Mouse (Mus musculus): Measurements from ENCODE around the gene Hspa1a. TPM values are rescaled to one million over a fixed set of nuclear protein-coding genes. Genes with fewer than 3 reads are reported as not detected.

The Hspa1a gene
- polyA plus RNA-seq, 1 experiment from 2014 or later: 1.9 TPM

GRCm38 (mm10) chr17:34943128-34943815, 28.7 kb downstream of the Hspa1a start:
- ATAC-seq (ENCODE audit: insufficient number of reproducible peaks, insufficient read depth, low FRiP score, low TSS enrichment, low read depth): no peak
- Histone ChIP-seq H3K4me2 (no peak overlapping the region), H3K4me3 (replicated peaks) (no peak overlapping the region), H3K27me3 (no peaks in the 10 kb centered on the region), H3K27ac (no peak overlapping the region), H3K9ac (replicated peaks) (no peak overlapping the region), H3K36me3 (no peaks in the 10 kb centered on the region), H3K4me1 (replicated peaks) (peaks cover 7% of the 10 kb centered on the region), H3K9me3 (no peaks in the 10 kb centered on the region)
- 84% methylated on average over 4 of the region's 4 CpGs for WGBS

- Histone ChIP-seq H3K36me3 (no peaks in the 10 kb centered on the region), H3K27me3 (no peaks in the 10 kb centered on the region), H3K27ac (peak overlapping the region; percentile 62; the same call in 1 of the 2 replicates), H3K9ac (replicated peaks) (peak overlapping the region; percentile 49), H3K4me2 (peak overlapping the region; percentile 70), H3K9me3 (no peaks in the 10 kb centered on the region), H3K4me3 (replicated peaks) (peak overlapping the region; percentile 37), H3K4me1 (replicated peaks) (peaks cover 7% of the 10 kb centered on the region)
- WGBS: 5% methylated on average over 15 of the region's 15 CpGs
- 0 out of 2 replicates have a peak, but pooled peaks have one; percentile 58 for ATAC-seq (ENCODE audit: insufficient number of reproducible peaks, insufficient read depth, low FRiP score, low TSS enrichment, low read depth)
Observed at GRCm38 (mm10) chr17:34941344-34942041, 30.5 kb downstream of the Hspa1a start.

DNA sequence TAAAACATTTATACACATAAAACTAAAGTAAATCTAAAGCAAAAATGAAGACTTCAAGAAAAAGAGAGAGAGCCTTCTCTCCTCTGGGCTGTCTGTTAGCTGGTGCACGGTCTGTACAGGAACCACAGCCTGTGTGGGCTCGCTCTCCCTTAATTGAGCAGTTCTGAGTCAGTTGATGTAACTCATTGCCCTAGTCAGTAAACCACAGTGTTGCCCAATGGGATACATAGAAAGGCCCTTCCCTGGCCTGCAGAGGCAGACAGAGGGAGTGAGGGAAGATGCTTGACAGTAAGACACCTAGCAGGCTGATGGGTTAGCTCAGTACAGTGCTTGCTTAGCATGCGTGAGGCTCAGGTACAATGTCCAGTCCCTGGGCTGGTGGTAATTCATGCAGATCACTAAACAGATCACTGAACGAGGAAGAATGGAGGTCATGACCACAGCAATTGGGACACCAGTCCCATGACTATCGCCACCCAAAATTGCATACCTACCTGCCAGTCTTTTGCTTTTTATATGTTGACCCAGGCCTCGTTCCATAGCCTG, 33.9 kb downstream of the Hspa1a start:
- Histone ChIP-seq H3K4me1 (replicated peaks) (peaks cover 7% of the 10 kb centered on the region), H3K27me3 (no peaks in the 10 kb centered on the region), H3K4me2 (no peak overlapping the region), H3K9ac (replicated peaks) (no peak overlapping the region), H3K9me3 (no peaks in the 10 kb centered on the region), H3K36me3 (peaks cover 23% of the 10 kb centered on the region), H3K4me3 (replicated peaks) (no peak overlapping the region), H3K27ac (no peak overlapping the region)
- ATAC-seq (ENCODE audit: insufficient number of reproducible peaks, insufficient read depth, low FRiP score, low TSS enrichment, low read depth): no peak
- 81% methylated on average over 6 of the region's 6 CpGs for WGBS

DNA sequence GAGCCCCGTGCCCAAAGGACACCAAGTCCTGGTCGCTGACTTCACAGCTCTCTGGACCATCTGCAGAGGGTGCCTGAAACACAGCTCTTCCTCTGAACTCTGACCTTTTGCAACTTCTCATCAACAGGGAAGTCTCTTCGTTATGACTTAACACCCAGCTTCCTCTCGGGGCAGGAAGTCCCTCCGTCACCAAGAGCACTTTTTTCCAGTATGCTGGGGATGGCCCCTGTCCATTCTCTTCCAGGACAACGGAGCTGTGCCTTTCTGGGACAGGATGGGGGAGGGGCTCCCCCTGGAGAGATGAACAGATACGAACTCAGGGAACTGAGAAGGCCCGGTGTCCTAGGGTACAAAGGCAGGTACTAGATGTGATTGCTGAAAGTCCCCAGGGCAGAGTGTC, 37.1 kb downstream of the Hspa1a start:
- no peak overlapping the region for H3K4me2 ChIP-seq
- H3K9me3 ChIP-seq: no peaks in the 10 kb centered on the region
- peaks cover 8% of the 10 kb centered on the region for H3K4me1 ChIP-seq (replicated peaks)
- H3K4me3 ChIP-seq (replicated peaks): no peak overlapping the region
- H3K27me3 ChIP-seq: no peaks in the 10 kb centered on the region
- H3K9ac ChIP-seq (replicated peaks): peak overlapping the region; percentile 31; the same call in 1 of the 2 replicates
- 49% methylated on average over 8 of the region's 8 CpGs for WGBS
- H3K36me3 ChIP-seq: peaks cover 23% of the 10 kb centered on the region
- no peak overlapping the region for H3K27ac ChIP-seq
- no peak for ATAC-seq (ENCODE audit: insufficient number of reproducible peaks, insufficient read depth, low FRiP score, low TSS enrichment, low read depth)

GRCm38 (mm10) chr17:34934031-34934430, 37.9 kb downstream of the Hspa1a start:
- WGBS: 68% methylated on average over 24 of the region's 24 CpGs
- Histone ChIP-seq H3K9me3 (no peaks in the 10 kb centered on the region), H3K27ac (no peak overlapping the region), H3K27me3 (no peaks in the 10 kb centered on the region), H3K9ac (replicated peaks) (0 out of 2 replicates have a peak overlapping the region, but pooled peaks have one; percentile 23), H3K4me1 (replicated peaks) (peaks cover 8% of the 10 kb centered on the region), H3K36me3 (peaks cover 23% of the 10 kb centered on the region), H3K4me2 (no peak overlapping the region), H3K4me3 (replicated peaks) (no peak overlapping the region)
- no peak for ATAC-seq (ENCODE audit: insufficient number of reproducible peaks, insufficient read depth, low FRiP score, low TSS enrichment, low read depth)

DNA sequence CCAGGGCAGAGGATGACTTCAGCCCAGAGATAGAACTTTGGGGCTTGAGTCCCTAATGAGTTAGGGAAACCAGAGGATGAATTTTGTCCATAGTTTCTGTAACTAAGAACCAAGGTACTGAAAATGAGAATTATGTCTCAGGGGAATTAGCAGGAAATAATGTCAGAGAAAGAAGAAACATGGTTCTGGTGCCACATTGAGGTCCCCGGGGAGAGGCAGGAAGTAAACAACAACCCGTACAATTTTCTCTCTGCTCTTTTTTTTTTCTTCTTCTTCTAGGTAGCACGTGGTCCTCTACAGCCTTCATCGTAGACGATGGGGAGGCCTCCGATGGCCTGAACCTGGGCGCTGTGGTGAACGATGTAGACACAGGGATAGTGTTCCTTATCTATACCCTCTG, 39.7 kb downstream of the Hspa1a start:
- Histone ChIP-seq H3K9me3 (no peaks in the 10 kb centered on the region), H3K27me3 (no peaks in the 10 kb centered on the region), H3K9ac (replicated peaks) (peak overlapping the region; percentile 75; the same call in 1 of the 2 replicates), H3K4me3 (replicated peaks) (peak overlapping the region; percentile 71), H3K4me2 (peak overlapping the region; percentile 98), H3K36me3 (peaks cover 23% of the 10 kb centered on the region), H3K4me1 (replicated peaks) (peaks cover 8% of the 10 kb centered on the region), H3K27ac (no peak overlapping the region)
- WGBS: 91% methylated on average over 8 of the region's 8 CpGs
- no peak for ATAC-seq (ENCODE audit: insufficient number of reproducible peaks, insufficient read depth, low FRiP score, low TSS enrichment, low read depth)

DNA sequence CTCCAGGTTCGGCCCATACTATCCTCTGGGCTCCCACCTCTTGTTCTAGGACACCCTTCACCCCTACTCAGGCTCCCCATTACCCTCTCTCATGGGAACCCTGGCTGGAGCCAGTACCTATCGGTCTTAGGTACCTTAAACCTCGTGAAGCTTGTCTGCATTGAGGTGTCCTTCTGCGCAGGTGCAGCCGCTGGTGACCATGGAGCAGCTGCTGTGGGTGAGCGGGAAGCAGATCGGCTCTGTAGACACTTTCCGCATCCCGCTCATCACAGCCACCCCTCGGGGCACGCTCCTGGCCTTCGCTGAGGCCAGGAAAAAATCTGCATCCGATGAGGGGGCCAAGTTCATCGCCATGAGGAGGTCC, 40.2 kb downstream of the Hspa1a start:
- peaks cover 8% of the 10 kb centered on the region for H3K4me1 ChIP-seq (replicated peaks)
- H3K9me3 ChIP-seq: no peaks in the 10 kb centered on the region
- no peak for ATAC-seq (ENCODE audit: insufficient number of reproducible peaks, insufficient read depth, low FRiP score, low TSS enrichment, low read depth)
- peaks cover 23% of the 10 kb centered on the region for H3K36me3 ChIP-seq
- H3K4me3 ChIP-seq (replicated peaks): peak overlapping the region; percentile 71
- H3K4me2 ChIP-seq: peak overlapping the region; percentile 98
- no peak overlapping the region for H3K27ac ChIP-seq
- no peaks in the 10 kb centered on the region for H3K27me3 ChIP-seq
- H3K9ac ChIP-seq (replicated peaks): peak overlapping the region; percentile 75
- 11% methylated on average over 14 of the region's 14 CpGs for WGBS

- Histone ChIP-seq H3K27me3 (no peaks in the 10 kb centered on the region), H3K4me3 (replicated peaks) (peak within 1 kb of the TSS; percentile 71), H3K4me1 (replicated peaks) (peaks cover 8% of the 10 kb centered on the region), H3K9ac (replicated peaks) (peak within 1 kb of the TSS; percentile 75), H3K9me3 (no peaks in the 10 kb centered on the region), H3K27ac (peak within 1 kb of the TSS; percentile 56; the same call in 1 of the 2 replicates), H3K36me3 (peaks cover 22% of the 10 kb centered on the region), H3K4me2 (peak within 1 kb of the TSS; percentile 98)
- WGBS: under 1% methylated on average over 38 of the region's 38 CpGs
- ATAC-seq (ENCODE audit: insufficient number of reproducible peaks, insufficient read depth, low FRiP score, low TSS enrichment, low read depth): peak; percentile 94
Observed at GRCm38 (mm10) chr17:34931061-34931734, 40.8 kb downstream of the Hspa1a start, which contains the start of gene Neu1. TSS of gene Neu1 (plus strand) at chr17:34931253.

DNA sequence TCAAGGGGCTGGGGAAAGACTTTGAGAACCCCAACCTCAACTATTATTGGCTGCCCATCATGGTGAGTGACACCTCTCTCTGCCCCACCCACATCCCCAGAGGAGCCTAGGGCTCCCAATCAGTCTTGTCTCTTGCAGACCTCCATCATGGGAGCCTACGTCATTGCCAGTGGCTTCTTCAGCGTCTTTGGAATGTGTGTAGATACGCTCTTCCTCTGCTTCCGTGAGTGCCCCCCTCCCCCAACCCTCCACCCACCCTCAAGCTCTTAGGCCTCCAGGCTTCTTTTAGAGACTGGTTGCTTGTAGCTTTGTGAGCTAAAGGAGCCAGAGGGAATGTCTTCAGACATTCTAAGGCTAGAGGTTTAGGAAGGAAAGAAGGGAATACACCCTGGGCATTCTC, 43.1 kb downstream of the Hspa1a start:
- 68% methylated on average over 4 of the region's 4 CpGs for WGBS
- Histone ChIP-seq H3K36me3 (peaks cover 4% of the 10 kb centered on the region; the same call in 1 of the 2 replicates), H3K27me3 (no peaks in the 10 kb centered on the region), H3K9me3 (no peaks in the 10 kb centered on the region), H3K4me1 (replicated peaks) (peaks cover 8% of the 10 kb centered on the region), H3K27ac (no peak overlapping the region), H3K4me2 (no peak overlapping the region), H3K9ac (replicated peaks) (no peak overlapping the region), H3K4me3 (replicated peaks) (no peak overlapping the region)
- ATAC-seq (ENCODE audit: insufficient number of reproducible peaks, insufficient read depth, low FRiP score, low TSS enrichment, low read depth): no peak

GRCm38 (mm10) chr17:34927306-34928019, 44.5 kb downstream of the Hspa1a start:
- H3K9me3 ChIP-seq: no peaks in the 10 kb centered on the region
- WGBS: 88% methylated on average over 18 of the region's 18 CpGs
- no peak overlapping the region for H3K4me3 ChIP-seq (replicated peaks)
- no peak for ATAC-seq (ENCODE audit: insufficient number of reproducible peaks, insufficient read depth, low FRiP score, low TSS enrichment, low read depth)
- no peak overlapping the region for H3K4me2 ChIP-seq
- peaks cover 8% of the 10 kb centered on the region for H3K4me1 ChIP-seq (replicated peaks)
- no peak overlapping the region for H3K9ac ChIP-seq (replicated peaks)
- H3K36me3 ChIP-seq: no peaks in the 10 kb centered on the region
- no peak overlapping the region for H3K27ac ChIP-seq
- no peaks in the 10 kb centered on the region for H3K27me3 ChIP-seq
